Mouse (Mus musculus) brain, embryonic 18.5 days (tissue): Measurements from ENCODE around the gene Fgf12.

Experiments used
- DNase-seq: peaks from one replicate; pipeline ENCODE4 v3.0.0-alpha.2; 2012; ENCODE audit warnings: low read depth, low spot score

Fgf12 gene

GRCm38 (mm10) chr16:28614412-28614811 lies 138.5 kb downstream of the Fgf12 start:
- DNase-seq: no peak

DNA sequence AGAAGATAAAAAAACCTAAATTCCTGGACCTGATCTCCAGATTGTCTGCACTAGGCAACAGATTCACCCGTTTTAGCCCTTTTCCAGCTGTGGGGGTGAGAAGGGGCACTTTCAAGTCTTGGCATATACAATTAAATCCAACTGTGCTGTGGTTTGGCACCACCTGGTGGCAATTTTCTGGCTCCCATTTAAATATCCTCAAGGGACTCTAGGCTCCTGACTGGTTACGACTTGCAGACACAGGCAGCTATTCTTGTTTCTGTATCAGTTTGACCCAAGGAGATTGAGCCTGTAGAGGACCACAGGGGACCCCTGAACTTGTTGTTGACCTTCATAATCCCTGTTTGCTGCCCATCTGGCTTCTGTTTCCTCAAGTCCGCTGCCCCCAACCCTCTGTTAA lies 141.9 kb downstream of the Fgf12 start:
- DNase-seq: no peak

GRCm38 (mm10) chr16:28603155-28603554 lies 149.7 kb downstream of the Fgf12 start:
- no peak for DNase-seq

- DNase-seq: no peak
These were observed 151.1 kb downstream of the Fgf12 start for GRCm38 (mm10) chr16:28601723-28602122.

- DNase-seq: no peak
These were observed 156.8 kb downstream of the Fgf12 start for GRCm38 (mm10) chr16:28596112-28596511.

DNA sequence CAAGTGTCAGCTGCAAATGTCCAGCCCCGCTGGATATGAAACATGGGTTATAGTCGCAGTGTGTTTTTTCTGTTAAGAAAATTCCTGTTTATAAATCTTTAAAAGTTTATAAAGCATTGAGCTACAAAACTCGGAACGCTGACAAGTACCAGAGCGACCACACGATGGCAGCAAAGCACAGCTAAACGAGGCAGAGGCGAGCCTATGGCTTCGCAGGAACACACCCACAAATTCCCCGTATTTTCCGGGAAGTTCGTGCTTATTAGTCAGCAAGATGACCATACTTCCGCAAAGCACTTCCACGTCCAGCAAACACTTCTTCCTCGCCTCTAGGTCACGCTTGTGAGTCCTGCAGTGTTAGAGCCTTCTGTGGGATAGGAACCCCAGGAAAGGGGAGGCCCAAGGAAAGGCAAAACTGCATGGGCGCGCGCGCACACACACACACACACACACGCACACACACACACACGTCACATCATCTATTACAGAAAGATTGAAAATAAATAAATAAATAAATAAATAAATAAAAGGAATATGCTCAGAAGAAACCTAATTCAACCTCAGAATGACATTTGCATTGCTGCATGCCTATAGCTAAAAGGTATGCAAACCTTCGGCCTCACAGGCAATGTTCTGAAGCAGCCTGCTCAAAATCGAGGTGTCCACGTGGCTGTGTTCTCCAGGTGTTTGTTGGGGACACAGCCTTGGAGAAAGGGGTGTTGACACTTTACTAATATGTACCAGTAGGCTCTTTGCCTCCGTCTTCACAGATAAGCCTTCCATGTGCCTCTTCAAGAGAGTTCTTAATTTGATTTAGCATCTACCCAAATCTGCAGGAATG lies 159.6 kb downstream of the Fgf12 start:
- DNase-seq: peak; percentile 51

- no peak for DNase-seq
These were observed 160.4 kb downstream of the Fgf12 start for GRCm38 (mm10) chr16:28592466-28592865.

DNA sequence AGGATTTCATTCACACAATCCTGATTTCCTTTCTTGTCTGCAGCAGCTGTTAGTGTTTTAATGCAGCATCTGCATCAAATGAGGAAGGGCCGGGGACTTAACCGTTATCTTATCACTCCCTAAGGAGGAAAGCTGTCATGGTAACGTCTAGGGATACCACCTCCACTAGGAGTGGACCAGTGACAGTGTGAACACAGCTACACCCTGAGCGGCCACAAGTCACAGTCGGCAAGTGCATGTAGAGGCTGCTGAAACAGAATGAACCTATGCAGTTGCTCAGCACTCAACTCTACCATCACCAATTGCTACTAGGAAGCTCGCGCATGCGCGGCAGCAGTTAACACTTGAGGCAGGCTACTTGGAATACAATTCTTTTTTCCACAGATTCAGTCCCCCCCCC lies 161.3 kb downstream of the Fgf12 start:
- no peak for DNase-seq

DNA sequence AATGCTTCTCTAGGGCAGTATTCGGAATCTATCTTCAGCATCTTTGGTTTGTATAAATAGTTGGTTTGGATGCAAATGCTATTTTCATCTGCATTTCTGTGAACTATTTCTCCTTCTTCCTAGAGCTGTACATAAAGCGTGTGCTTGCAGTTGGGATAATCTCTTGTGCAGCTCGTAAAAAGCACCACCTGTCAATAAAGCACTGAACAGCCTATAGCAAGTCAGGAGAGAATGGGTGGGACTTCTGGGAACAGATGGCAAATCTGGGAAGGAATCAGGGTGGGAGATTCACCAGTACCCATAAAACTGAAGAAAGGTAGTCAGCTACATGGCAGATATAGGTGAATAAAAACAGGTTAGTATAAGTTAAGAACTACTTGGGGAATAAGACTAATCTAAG lies 180.7 kb downstream of the Fgf12 start:
- DNase-seq: no peak

- DNase-seq: no peak
These were observed 188.1 kb downstream of the Fgf12 start for GRCm38 (mm10) chr16:28564716-28565217.

DNA sequence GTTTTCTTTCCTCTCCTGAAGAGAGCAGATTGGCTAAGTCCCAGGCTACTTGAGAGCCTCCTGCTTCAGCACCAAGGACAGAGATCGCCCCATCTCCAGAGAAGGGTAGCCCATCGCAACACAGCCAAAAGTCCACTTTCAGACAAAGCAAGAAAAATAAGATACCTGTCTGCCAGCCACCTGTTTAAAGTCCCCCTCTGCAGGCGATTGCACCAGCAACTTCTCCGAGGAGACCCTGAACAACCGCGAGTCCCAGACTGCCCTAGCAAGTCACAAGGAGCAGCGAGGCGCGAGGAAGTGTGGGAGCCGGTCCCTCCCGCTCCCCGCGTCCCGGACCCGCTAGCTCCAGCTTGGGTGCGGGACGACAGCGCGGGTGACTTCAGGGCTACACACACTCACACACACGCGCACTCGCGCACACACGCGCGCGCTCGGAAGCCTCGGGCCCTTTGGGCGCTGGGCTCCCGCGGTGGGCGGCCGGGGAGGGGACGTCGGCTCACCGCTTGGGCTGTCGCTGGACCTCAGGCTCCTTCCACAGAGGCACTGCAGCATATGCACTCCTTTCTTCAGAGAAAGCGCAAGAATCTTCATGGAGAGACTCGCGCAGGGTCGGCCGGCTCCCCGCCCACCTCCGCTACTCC lies 188.7 kb downstream of the Fgf12 start:
- DNase-seq: no peak

DNA sequence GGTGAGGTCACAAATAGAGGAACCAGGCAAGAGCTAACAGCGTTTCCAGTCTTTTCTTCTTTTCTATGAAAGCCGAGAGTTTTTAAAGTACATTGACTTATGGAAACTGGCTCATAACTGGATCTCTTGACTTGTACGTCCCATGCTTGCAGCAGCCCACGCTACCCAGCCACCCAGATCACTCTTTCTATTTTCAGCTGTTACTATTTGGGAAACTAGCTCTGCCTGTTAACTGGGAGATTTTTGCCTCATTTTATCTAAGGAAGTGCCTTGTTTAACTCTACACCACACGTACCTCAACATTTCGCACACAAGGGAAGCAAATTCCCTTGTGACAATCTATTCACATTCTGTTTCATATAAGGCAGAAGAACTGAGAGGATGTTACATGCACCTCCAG lies 190.0 kb downstream of the Fgf12 start:
- no peak for DNase-seq

DNA sequence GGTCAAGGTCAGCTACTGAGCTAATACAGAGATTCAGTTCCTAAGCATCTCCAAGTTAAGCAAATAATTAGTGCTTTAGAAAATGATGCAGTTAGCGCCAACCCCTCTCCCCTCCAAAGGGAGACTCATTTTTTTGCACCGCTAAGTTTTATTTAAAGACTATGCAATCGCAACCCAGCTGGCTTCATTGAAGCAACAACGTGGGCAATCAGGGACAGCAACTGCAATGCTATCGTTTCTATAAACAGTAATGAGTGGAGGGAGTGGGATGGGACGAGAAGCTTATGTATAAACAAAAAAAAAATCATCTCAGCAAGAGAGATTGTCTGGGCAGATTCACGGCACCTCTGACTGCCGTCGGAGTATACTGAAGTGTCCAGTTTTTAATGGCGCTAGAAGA lies 197.6 kb downstream of the Fgf12 start:
- no peak for DNase-seq

GRCm38 (mm10) chr16:28539423-28539822 lies 213.4 kb downstream of the Fgf12 start:
- no peak for DNase-seq

- DNase-seq: peak; percentile 43
These were observed 235.0 kb downstream of the Fgf12 start for GRCm38 (mm10) chr16:28517596-28518524.

- DNase-seq: no peak
These were observed 240.4 kb downstream of the Fgf12 start for GRCm38 (mm10) chr16:28512446-28512845.

DNA sequence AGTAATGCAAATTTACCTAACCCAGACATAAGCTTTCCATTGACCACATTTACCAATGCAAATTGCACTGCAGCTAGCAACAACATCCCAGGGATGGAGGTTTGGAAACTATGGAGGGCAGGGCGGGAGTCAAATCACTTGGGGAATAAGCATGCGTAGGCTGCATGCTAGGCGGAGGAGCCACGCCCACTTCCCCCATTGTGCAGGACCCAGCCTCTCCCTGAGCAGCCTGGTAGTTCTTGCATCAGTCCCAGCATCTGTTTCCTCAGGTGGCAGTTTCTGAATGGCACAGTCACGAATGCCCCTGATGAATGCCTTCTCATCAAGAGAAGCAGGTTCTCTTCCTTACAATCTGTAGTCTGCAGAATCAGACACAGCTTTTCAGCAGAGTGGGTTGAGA lies 241.5 kb downstream of the Fgf12 start:
- no peak for DNase-seq

DNA sequence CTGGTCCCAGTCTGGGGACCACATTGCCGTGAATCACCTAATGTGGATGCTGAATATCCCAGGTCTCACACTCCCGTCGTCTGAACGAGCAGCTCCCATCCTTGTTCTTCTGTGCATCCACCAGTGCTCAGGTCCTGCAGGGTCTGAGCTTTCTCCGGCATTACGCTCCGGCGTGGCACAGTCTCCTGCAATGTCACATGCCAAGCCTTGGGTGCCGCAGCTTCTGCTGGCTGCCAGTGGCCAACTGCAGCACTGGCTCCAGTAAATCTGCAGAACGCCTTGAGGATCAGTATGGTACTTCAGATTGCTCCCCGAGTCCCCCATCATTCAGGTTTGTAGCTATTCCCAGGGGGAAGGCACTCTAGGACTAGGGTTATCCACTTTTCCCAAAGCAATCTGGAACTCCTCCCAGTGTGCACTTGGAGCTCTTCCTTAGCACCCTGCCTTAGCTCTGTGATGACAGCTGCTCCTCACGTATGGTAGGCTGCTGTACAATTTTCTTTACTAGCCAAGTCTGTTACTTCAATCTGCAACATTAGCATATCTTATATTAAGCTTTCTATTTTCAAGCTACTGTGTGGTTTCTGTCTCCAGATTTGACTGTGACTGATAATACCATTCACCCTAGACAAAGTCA lies 254.8 kb downstream of the Fgf12 start:
- DNase-seq: peak; percentile 45

DNA sequence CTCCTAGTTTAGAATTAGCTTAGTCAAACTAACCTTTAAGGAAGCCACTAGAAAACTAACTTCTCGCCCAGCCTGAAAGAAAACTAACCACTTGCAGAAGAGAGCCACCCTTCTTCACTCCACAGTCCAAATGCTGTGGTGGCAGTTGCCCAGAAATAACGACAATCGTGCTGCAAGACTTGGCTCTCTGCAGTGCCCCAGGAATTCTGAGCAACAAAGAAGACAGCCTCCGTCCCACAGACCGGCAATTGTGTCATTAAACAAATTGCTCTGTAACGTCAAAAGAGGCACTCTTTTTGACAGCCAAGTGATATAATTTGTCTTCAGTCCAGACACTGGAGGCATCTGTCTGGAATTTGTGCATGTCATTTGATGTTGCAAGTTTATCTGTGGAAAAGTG lies 261.2 kb downstream of the Fgf12 start:
- no peak for DNase-seq

- peak; percentile 80 for DNase-seq
These were observed 262.4 kb downstream of the Fgf12 start for GRCm38 (mm10) chr16:28490515-28490914.

- DNase-seq: no peak
These were observed 267.9 kb downstream of the Fgf12 start for GRCm38 (mm10) chr16:28484920-28485319.
